Mouse (Mus musculus) liver, embryonic 15.5 days (tissue): ENCODE results near the gene Diras2. TPM values are rescaled to one million over a fixed set of nuclear protein-coding genes. Genes with fewer than 3 reads are reported as not detected.

ENCODE experiments used
- ATAC-seq: fragments of 200-750 bp; cut with Nextera tagmentation; 2 replicates; pipeline ENCODE4 v1.8.0; 2017; ENCODE audit warnings: moderate number of reproducible peaks, mild to moderate bottlenecking, moderate library complexity; ENCODE audit not compliant: insufficient read depth
- H3K27ac ChIP-seq: fragments of 300-500 bp; sonication (generic); replicated peaks from 2 replicates; pipeline ENCODE4 v1.5.1; 2015; ENCODE audit warnings: mild to moderate bottlenecking, inconsistent platforms
- H3K27me3 ChIP-seq: fragments of 300-500 bp; sonication (generic); 2 replicates; pipeline ENCODE4 v1.6.1; 2015; ENCODE audit warnings: mild to moderate bottlenecking, inconsistent platforms
- H3K36me3 ChIP-seq: fragments of 300-500 bp; sonication (generic); replicated peaks from 2 replicates; pipeline ENCODE4 v1.6.1; 2015; ENCODE audit warnings: moderate library complexity, mild to moderate bottlenecking, inconsistent platforms
- H3K4me1 ChIP-seq: fragments of 300-500 bp; sonication (generic); replicated peaks from 2 replicates; pipeline ENCODE4 v1.6.1; 2015; ENCODE audit warnings: inconsistent platforms
- H3K4me2 ChIP-seq: fragments of 300-500 bp; sonication (generic); 2 replicates; pipeline ENCODE4 v1.6.1; 2015; ENCODE audit warnings: moderate library complexity, mild to moderate bottlenecking, inconsistent platforms
- H3K4me3 ChIP-seq: fragments of 300-500 bp; sonication (generic); replicated peaks from 2 replicates; pipeline ENCODE4 v1.5.1; 2015; ENCODE audit warnings: mild to moderate bottlenecking, inconsistent platforms
- H3K9ac ChIP-seq: fragments of 300-500 bp; sonication (generic); 2 replicates; pipeline ENCODE4 v1.6.1; 2015; ENCODE audit warnings: moderate library complexity, mild to moderate bottlenecking, inconsistent platforms
- H3K9me3 ChIP-seq: fragments of 300-500 bp; sonication (generic); replicated peaks from 2 replicates; pipeline ENCODE4 v1.6.1; 2016; ENCODE audit warnings: inconsistent platforms
- WGBS: fragments of 180-500 bp; shearing (Covaris S2); methylation state at CpG from one replicate; pipeline ENCODE4 v1.1.7; 2015; ENCODE audit warnings: mixed read lengths; ENCODE audit not compliant: insufficient replicate concordance; 5-methylcytosine and 5-hydroxymethylcytosine counted together
- polyA plus RNA-seq: library from polyadenylated mRNA; unstranded; fragments of >200 nt; fragmentation: Nextera tagmentation; extraction: Ambion mirVana; gene quantifications from 2 replicates; pipeline ENCODE4 v1.2.1, GENCODE M21; 2015

Diras2 gene
- polyA plus RNA-seq, 1 experiment from 2014 or later: 0.05 TPM

GRCm38 (mm10) chr13:52570276-52570675 lies 39.2 kb upstream of the Diras2 start:
- no peak overlapping the region for H3K27ac ChIP-seq
- no peak overlapping the region for H3K4me2 ChIP-seq
- 78% methylated on average over 9 of the region's 9 CpGs for WGBS
- ATAC-seq: no peak
- H3K9me3 ChIP-seq: no peaks in the 10 kb centered on the region
- H3K36me3 ChIP-seq: no peaks in the 10 kb centered on the region
- no peaks in the 10 kb centered on the region for H3K27me3 ChIP-seq
- H3K4me1 ChIP-seq: no peaks in the 10 kb centered on the region
- no peak overlapping the region for H3K4me3 ChIP-seq
- no peak overlapping the region for H3K9ac ChIP-seq

GRCm38 (mm10) chr13:52569194-52569769 lies 38.2 kb upstream of the Diras2 start:
- Histone ChIP-seq H3K4me2 (no peak overlapping the region), H3K4me1 (no peaks in the 10 kb centered on the region), H3K27me3 (no peaks in the 10 kb centered on the region), H3K9me3 (no peaks in the 10 kb centered on the region), H3K4me3 (no peak overlapping the region), H3K27ac (no peak overlapping the region), H3K9ac (no peak overlapping the region), H3K36me3 (no peaks in the 10 kb centered on the region)
- no peak for ATAC-seq
- 65% methylated on average over 8 of the region's 8 CpGs for WGBS

DNA sequence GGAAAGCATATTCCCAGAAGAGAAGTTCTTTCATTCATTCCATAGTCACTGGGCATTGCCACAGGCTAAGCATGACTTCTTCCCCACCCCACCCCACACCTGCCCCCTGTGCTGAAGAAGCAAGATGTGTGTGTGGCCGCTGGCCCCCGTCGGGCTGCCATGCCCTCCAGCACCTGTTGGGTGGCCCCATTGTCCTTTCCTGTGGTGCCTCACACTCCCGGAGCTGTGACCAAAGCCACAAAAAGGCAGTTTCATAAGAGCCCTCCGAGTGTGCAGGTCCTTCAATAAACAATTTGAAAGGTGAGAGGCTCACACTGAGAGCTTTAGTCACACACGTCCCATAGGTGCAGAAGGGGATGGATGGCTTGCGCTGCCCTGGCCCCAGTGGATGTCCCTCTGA lies 35.7 kb upstream of the Diras2 start:
- WGBS: 28% methylated on average over 7 of the region's 7 CpGs
- Histone ChIP-seq H3K4me3 (no peak overlapping the region), H3K9me3 (no peaks in the 10 kb centered on the region), H3K27ac (no peak overlapping the region), H3K4me1 (no peaks in the 10 kb centered on the region), H3K27me3 (no peaks in the 10 kb centered on the region), H3K36me3 (no peaks in the 10 kb centered on the region), H3K9ac (no peak overlapping the region), H3K4me2 (no peak overlapping the region)
- ATAC-seq: no peak

DNA sequence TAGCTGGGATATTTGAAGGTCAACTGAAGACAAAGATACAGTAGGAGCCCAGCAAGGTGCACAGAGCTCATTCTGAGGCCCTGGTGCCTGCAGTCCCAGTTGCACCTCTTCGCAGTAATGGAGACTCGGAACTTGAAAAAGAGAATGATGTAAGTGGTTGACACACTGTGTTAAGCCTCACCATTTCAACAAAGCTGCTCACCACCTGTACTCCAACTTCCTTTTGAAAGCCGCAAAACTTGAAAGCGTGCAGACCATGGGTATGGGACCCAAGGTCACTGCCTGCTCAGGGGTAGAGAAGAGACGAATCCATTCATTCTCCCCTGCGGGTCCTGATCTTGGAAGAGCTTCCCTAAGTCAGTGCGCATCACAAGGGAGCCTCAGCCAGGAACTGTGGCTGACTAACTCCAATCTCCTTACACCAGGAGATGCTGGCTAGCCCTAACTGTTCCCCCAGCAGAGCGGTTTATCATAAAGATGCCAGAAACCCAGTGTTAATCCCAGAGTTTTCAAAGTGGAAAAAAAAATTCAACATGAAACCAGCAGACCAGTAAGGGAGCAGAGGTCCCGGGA lies 35.2 kb upstream of the Diras2 start:
- Histone ChIP-seq H3K4me1 (no peaks in the 10 kb centered on the region), H3K9me3 (no peaks in the 10 kb centered on the region), H3K27ac (no peak overlapping the region), H3K27me3 (no peaks in the 10 kb centered on the region), H3K9ac (no peak overlapping the region), H3K4me2 (no peak overlapping the region), H3K4me3 (no peak overlapping the region), H3K36me3 (no peaks in the 10 kb centered on the region)
- 60% methylated on average over 9 of the region's 9 CpGs for WGBS
- ATAC-seq: no peak

GRCm38 (mm10) chr13:52565103-52565739 lies 34.1 kb upstream of the Diras2 start:
- WGBS: 70% methylated on average over 18 of the region's 18 CpGs
- Histone ChIP-seq H3K4me2 (no peak overlapping the region), H3K27me3 (no peaks in the 10 kb centered on the region), H3K4me3 (no peak overlapping the region), H3K9me3 (no peaks in the 10 kb centered on the region), H3K4me1 (no peaks in the 10 kb centered on the region), H3K36me3 (no peaks in the 10 kb centered on the region), H3K27ac (no peak overlapping the region), H3K9ac (no peak overlapping the region)
- no peak for ATAC-seq

DNA sequence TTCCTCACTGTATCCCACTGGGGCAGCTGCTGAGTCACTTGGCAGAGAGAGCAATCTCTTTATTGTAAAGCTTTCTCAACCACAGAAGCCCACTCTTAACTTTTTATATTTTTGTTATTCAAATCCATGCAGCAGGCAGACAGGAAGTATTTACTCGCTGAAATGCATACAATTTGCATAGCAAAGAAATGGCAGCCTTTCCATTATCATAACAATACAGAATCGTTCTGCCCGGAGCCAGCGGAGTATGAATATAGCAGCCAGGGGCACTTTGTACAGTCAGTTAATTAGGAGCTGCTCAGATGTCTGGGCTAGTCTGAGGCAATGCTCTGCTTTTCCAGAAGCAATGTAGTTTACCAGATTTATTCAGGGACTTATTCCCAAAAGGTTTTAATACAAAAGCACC lies 31.1 kb upstream of the Diras2 start:
- H3K4me1 ChIP-seq: no peaks in the 10 kb centered on the region
- 46% methylated on average over 4 of the region's 4 CpGs for WGBS
- no peaks in the 10 kb centered on the region for H3K36me3 ChIP-seq
- H3K4me2 ChIP-seq: no peak overlapping the region
- H3K9me3 ChIP-seq: no peaks in the 10 kb centered on the region
- no peak for ATAC-seq
- no peak overlapping the region for H3K27ac ChIP-seq
- H3K9ac ChIP-seq: no peak overlapping the region
- no peaks in the 10 kb centered on the region for H3K27me3 ChIP-seq
- no peak overlapping the region for H3K4me3 ChIP-seq

GRCm38 (mm10) chr13:52561367-52562165 lies 30.5 kb upstream of the Diras2 start:
- no peak overlapping the region for H3K27ac ChIP-seq
- H3K9ac ChIP-seq: no peak overlapping the region
- ATAC-seq: no peak
- 82% methylated on average over 8 of the region's 8 CpGs for whole genome bisulfite sequencing
- H3K36me3 ChIP-seq: no peaks in the 10 kb centered on the region
- H3K4me3 ChIP-seq: no peak overlapping the region
- no peak overlapping the region for H3K4me2 ChIP-seq
- no peaks in the 10 kb centered on the region for H3K4me1 ChIP-seq
- no peaks in the 10 kb centered on the region for H3K27me3 ChIP-seq
- no peaks in the 10 kb centered on the region for H3K9me3 ChIP-seq

DNA sequence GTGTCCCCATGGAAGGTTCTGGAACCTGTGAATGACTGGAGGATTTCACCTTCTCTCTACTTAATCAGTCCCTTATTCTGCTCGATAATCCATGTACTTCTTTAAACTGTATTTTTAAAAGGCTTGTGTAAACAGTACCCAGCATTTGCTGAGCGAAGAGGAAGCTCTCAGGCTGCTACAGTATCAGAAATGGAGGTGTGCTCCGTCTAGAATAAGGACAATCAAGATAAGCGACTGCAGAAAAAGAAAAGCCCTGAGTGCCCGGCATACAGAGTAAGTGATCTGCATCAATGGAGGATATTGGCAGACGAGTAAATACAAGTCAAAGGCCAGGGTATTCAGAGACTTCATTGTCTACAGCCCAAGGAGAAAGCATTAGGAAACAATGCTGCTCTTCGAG lies 26.3 kb upstream of the Diras2 start:
- 40% methylated on average over 7 of the region's 7 CpGs for WGBS
- Histone ChIP-seq H3K27ac (no peak overlapping the region), H3K27me3 (no peaks in the 10 kb centered on the region), H3K9me3 (no peaks in the 10 kb centered on the region), H3K36me3 (no peaks in the 10 kb centered on the region), H3K9ac (no peak overlapping the region), H3K4me1 (no peaks in the 10 kb centered on the region), H3K4me2 (no peak overlapping the region), H3K4me3 (no peak overlapping the region)
- ATAC-seq: no peak

DNA sequence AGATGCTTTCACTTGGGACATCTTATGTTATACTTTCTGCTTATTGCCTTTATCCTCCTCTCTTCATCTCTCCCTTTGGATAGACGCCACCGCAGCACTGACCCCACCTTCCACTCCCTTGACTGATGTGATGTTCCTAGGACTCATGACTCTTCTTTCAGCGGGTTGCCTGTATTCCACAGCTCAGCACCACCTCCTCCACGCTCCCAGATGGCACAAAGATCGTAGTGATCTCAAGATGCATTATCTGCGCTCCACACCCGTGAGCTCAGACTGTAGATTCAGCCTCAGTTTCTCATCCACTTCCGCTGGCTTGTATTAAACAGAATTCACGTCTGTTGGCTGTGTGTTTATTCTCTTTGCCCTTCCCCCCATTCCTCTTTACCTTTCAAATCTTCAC lies 23.6 kb upstream of the Diras2 start:
- ATAC-seq: no peak
- WGBS: 61% methylated on average over 9 of the region's 9 CpGs
- Histone ChIP-seq H3K36me3 (no peaks in the 10 kb centered on the region), H3K4me2 (no peak overlapping the region), H3K27ac (no peak overlapping the region), H3K9me3 (no peaks in the 10 kb centered on the region), H3K4me3 (no peak overlapping the region), H3K9ac (no peak overlapping the region), H3K27me3 (no peaks in the 10 kb centered on the region), H3K4me1 (no peaks in the 10 kb centered on the region)

- H3K36me3 ChIP-seq: no peaks in the 10 kb centered on the region
- 35% methylated on average over 9 of the region's 9 CpGs for WGBS
- no peak overlapping the region for H3K4me2 ChIP-seq
- H3K27ac ChIP-seq: no peak overlapping the region
- H3K4me1 ChIP-seq: no peaks in the 10 kb centered on the region
- ATAC-seq: no peak
- H3K27me3 ChIP-seq: no peaks in the 10 kb centered on the region
- H3K9me3 ChIP-seq: no peaks in the 10 kb centered on the region
- H3K4me3 ChIP-seq: no peak overlapping the region
- no peak overlapping the region for H3K9ac ChIP-seq
These were observed 21.9 kb upstream of the Diras2 start for GRCm38 (mm10) chr13:52552822-52553477.

DNA sequence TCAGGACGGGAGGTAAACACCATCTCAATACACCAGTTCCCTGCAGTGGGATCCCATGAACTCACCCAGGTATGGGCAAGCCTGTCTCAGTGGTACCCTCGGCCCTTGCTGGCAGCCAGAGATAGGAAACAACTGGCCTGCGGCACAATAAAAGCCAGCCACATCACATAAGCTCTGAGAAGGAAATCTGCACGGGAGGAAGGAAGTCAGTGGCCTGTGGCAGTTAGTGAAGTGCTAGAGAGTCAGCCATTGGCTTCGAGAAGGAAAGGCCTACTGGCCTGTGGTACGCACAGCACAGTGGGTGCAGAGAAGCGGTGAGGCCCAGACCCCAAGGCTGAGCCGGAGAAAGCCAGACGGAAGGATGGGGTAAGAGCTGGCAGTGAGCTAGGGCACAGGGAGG lies 20.2 kb upstream of the Diras2 start:
- no peak overlapping the region for H3K4me2 ChIP-seq
- no peaks in the 10 kb centered on the region for H3K4me1 ChIP-seq
- no peak overlapping the region for H3K4me3 ChIP-seq
- no peak for ATAC-seq
- H3K27me3 ChIP-seq: no peaks in the 10 kb centered on the region
- no peaks in the 10 kb centered on the region for H3K36me3 ChIP-seq
- no peak overlapping the region for H3K9ac ChIP-seq
- no peaks in the 10 kb centered on the region for H3K9me3 ChIP-seq
- 28% methylated on average over 9 of the region's 9 CpGs for WGBS
- no peak overlapping the region; the same call in 1 of the 2 replicates for H3K27ac ChIP-seq
